Mouse (Mus musculus) testis, adult 2 months (tissue): Measurements from ENCODE around the gene Sox6. TPM values are rescaled to one million over a fixed set of nuclear protein-coding genes. Genes with fewer than 3 reads are reported as not detected.

Source experiments
- H3K27ac ChIP-seq: fragments of 200-500 bp; 2 replicates; pipeline ENCODE4 v1.5.1; 2012; ENCODE audit warnings: low read depth, low read length; ENCODE audit not compliant: control insufficient read depth, insufficient read depth
- H3K27me3 ChIP-seq: fragments of 200-500 bp; 2 replicates; pipeline ENCODE4 v1.6.1; 2012; ENCODE audit warnings: mild to moderate bottlenecking, low read length, moderate library complexity; ENCODE audit not compliant: control insufficient read depth, insufficient read depth
- H3K36me3 ChIP-seq: fragments of 200-500 bp; 2 replicates; pipeline ENCODE4 v1.6.1; 2012; ENCODE audit warnings: mild to moderate bottlenecking, low read length; ENCODE audit not compliant: control insufficient read depth, insufficient read depth
- H3K4me1 ChIP-seq: fragments of 200-500 bp; 2 replicates; pipeline ENCODE4 v1.6.1; 2012; ENCODE audit warnings: low read length; ENCODE audit not compliant: control insufficient read depth, insufficient read depth
- H3K4me3 ChIP-seq: fragments of 200-500 bp; 2 replicates; pipeline ENCODE4 v1.5.1; 2012; ENCODE audit warnings: low read depth, mild to moderate bottlenecking, low read length, moderate library complexity, mixed read lengths; ENCODE audit not compliant: control insufficient read depth
- CTCF ChIP-seq: fragments of 200-500 bp; IDR thresholded peaks from 2 replicates; pipeline ENCODE4 v1.5.1; 2012; ENCODE audit warnings: low read depth, mild to moderate bottlenecking, inconsistent platforms, low read length, moderate library complexity; ENCODE audit not compliant: control insufficient read depth, insufficient read depth, insufficient replicate concordance
- POLR2A ChIP-seq: fragments of 200-500 bp; IDR thresholded peaks from 2 replicates; pipeline ENCODE4 v1.6.1; 2012; ENCODE audit warnings: low read depth, mild to moderate bottlenecking, inconsistent platforms, low read length, moderate library complexity; ENCODE audit not compliant: control insufficient read depth
- polyA plus RNA-seq: library from polyadenylated mRNA; depleted of rRNA; stranded (reverse); fragments of >200 nt; gene quantifications from 2 replicates; pipeline ENCODE4 v1.2.3, GENCODE M21; 2012

Sox6 gene
- polyA plus RNA-seq, 1 experiment: 137 TPM

DNA sequence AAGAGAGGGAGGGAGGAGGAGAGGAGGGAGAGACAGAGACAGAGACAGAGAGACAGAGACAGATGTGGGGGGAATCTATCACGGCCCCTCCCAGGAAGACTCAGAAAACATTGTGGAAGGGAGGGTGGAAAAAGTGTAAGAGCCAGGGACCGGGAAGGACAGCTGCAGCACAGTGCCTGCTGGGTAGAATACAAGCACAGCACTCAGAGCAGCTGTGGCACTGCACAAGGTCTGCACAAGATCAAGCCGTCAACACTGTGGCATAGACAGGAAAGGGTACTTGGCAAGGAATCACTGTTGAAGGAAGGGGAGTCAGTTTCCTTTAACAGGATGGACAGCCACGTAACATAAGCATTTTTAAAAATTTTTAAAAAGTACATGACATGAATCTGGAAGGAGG, 258.4 kb downstream of the Sox6 start:
- H3K4me3 ChIP-seq: no peak overlapping the region
- H3K27ac ChIP-seq: no peak overlapping the region
- H3K4me1 ChIP-seq: no peaks in the 10 kb centered on the region
- no peak for TF ChIP-seq POLR2A
- no peak for TF ChIP-seq CTCF
- no peaks in the 10 kb centered on the region for H3K36me3 ChIP-seq
- H3K27me3 ChIP-seq: no peaks in the 10 kb centered on the region

DNA sequence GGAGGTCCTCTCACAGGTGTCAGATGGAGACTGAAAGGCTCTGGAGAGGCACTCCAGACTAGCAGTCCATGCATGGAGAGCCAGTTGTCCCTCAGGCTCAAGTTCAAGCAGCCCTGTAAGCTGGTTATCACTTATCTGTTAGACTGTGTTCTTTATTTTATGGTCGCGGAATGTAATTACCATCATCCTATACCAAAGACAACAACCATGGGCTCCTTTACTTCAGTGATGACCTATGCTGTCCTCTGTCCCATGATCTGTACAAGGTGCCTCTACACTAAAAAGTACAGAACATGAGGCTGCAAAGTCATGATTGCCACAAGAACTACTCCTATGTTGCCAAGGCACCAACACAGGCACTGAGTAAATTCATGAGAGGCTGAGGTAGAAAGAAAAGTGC, 259.1 kb downstream of the Sox6 start:
- no peak overlapping the region for H3K27ac ChIP-seq
- no peaks in the 10 kb centered on the region for H3K36me3 ChIP-seq

GRCm38 (mm10) chr7:115776736-115777135, 261.9 kb downstream of the Sox6 start:
- no peak overlapping the region for H3K4me3 ChIP-seq
- no peak overlapping the region for H3K27ac ChIP-seq
- TF ChIP-seq CTCF (no peak), POLR2A (no peak)
- no peaks in the 10 kb centered on the region for H3K4me1 ChIP-seq
- H3K27me3 ChIP-seq: no peaks in the 10 kb centered on the region
- H3K36me3 ChIP-seq: no peaks in the 10 kb centered on the region

More for the DNA sequence above, 259.1 kb downstream of the Sox6 start:
- no peak overlapping the region for H3K4me3 ChIP-seq
- no peaks in the 10 kb centered on the region for H3K4me1 ChIP-seq
- TF ChIP-seq CTCF (no peak), POLR2A (no peak)
- no peaks in the 10 kb centered on the region for H3K27me3 ChIP-seq

GRCm38 (mm10) chr7:115776324-115776723, 262.3 kb downstream of the Sox6 start:
- no peak for TF ChIP-seq CTCF

DNA sequence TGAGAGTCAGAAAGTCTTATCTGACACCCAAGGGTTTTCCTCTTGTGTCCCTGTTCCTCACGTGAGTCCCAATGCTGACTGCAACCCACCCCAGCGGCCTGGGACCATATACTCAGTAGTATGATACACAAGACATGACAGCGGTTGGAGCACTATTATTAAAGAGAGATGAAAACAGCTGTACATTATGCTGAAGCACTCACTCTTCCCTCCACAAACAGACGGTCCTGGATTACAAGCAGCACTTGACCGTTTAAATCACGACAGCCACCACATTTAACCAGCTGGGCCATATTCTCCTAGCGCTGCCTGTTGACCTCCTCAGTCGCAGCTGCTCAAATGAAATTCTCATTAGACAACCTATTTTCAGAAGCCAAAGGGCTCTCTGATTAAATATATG, 272.3 kb downstream of the Sox6 start:
- no peak for TF ChIP-seq POLR2A
- TF ChIP-seq CTCF: no peak
- no peaks in the 10 kb centered on the region for H3K36me3 ChIP-seq

More at GRCm38 (mm10) chr7:115776324-115776723, 262.3 kb downstream of the Sox6 start:
- no peaks in the 10 kb centered on the region for H3K27me3 ChIP-seq
- no peak overlapping the region for H3K4me3 ChIP-seq
- no peaks in the 10 kb centered on the region for H3K36me3 ChIP-seq
- H3K27ac ChIP-seq: no peak overlapping the region
- H3K4me1 ChIP-seq: no peaks in the 10 kb centered on the region

GRCm38 (mm10) chr7:115763851-115764250, 274.7 kb downstream of the Sox6 start:
- no peaks in the 10 kb centered on the region for H3K4me1 ChIP-seq
- no peaks in the 10 kb centered on the region for H3K27me3 ChIP-seq
- TF ChIP-seq POLR2A (no peak), CTCF (no peak)
- no peak overlapping the region for H3K27ac ChIP-seq
- H3K36me3 ChIP-seq: no peaks in the 10 kb centered on the region
- no peak overlapping the region for H3K4me3 ChIP-seq

More for the DNA sequence above, 272.3 kb downstream of the Sox6 start:
- H3K27me3 ChIP-seq: no peaks in the 10 kb centered on the region
- H3K4me3 ChIP-seq: no peak overlapping the region
- H3K27ac ChIP-seq: no peak overlapping the region
- H3K4me1 ChIP-seq: no peaks in the 10 kb centered on the region

DNA sequence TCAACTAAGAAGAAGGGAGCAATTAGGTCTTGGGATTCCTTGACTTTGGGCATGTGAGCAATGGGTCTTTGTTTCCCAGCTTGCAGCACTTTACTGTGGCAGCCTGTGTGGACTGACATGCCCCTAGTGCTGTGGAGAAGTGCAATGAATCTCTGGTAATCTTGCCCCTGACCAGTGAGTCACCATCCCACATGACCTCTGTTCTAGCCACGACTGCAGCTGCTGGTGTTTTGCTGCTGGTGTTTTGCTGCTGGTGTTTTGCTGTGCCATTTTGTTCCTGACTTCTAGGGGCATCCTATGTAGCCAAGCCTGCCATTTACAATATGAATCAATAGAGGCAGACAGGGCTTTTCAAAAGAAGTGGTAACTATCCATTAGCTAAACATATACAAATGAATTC, 280.4 kb downstream of the Sox6 start:
- no peak for TF ChIP-seq CTCF
- TF ChIP-seq POLR2A: no peak
- Histone ChIP-seq H3K27me3 (no peaks in the 10 kb centered on the region), H3K27ac (no peak overlapping the region), H3K4me3 (no peak overlapping the region), H3K4me1 (no peaks in the 10 kb centered on the region), H3K36me3 (no peaks in the 10 kb centered on the region)

DNA sequence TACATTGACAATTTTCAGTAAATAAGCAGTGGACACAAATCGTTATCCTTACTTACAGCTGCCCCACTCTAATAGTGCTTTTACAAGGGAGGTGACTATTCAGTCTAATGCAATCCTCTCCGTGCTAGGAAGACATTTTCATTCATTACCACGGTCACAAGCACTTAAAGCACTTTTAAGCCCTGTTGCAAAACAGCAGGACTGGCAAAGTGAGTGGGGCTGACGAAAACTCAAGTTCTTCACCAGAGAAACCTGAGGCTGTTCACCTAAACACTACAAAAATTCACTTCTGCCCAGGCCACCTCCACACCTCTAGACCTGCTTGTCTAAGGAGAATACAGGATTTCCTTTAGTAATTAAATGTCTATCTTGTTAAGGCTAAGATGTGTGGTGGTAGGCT, 283.3 kb downstream of the Sox6 start:
- Histone ChIP-seq H3K27me3 (no peaks in the 10 kb centered on the region), H3K4me1 (no peaks in the 10 kb centered on the region), H3K36me3 (no peaks in the 10 kb centered on the region), H3K4me3 (no peak overlapping the region), H3K27ac (no peak overlapping the region)
- TF ChIP-seq CTCF (no peak), POLR2A (no peak)
